Mouse (Mus musculus): Measurements from ENCODE around the gene Nppa.

DNA sequence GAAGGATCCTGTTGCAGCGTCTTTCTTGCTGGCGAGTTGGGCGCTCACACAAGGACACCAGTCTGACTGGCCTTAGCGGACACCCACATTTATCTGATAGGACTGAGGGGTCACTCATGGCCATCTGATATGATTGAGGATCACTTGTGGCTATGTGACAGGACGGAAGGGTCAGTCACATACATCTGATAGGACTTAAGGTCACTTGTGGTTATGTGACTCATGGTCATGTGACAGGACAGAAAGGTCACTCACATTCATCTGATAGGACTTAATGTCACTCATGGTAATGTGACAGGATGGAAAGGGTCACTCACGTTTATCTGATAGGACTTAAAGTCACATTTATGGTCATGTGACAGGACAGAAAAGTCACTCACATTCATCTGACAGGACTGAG is 22.1 kb upstream of the Nppa start:
- TF ChIP-seq CTCF (IDR thresholded peaks at IDR 0.05; ENCODE audit: low read depth, low read length) (no peak), POLR2A (IDR thresholded peaks at IDR 0.05; ENCODE audit: borderline replicate concordance, low read depth, low read length) (no peak)
